Mouse (Mus musculus) T-cell, adult 66 days (primary cell): ENCODE data around the gene Gimap4. TPM values are rescaled to one million over a fixed set of nuclear protein-coding genes. Genes with fewer than 3 reads are reported as not detected.

ENCODE experiments used
- total RNA-seq, 2 experiments: library from RNA; stranded (reverse); gene quantifications; 3 replicates in 1 of 2; 4 replicates in 1 of 2; pipeline ENCODE4 v1.2.4; 2023

The Gimap4 gene
- total RNA-seq = 100 to 1,000 TPM; 291 to 421 TPM

DNA sequence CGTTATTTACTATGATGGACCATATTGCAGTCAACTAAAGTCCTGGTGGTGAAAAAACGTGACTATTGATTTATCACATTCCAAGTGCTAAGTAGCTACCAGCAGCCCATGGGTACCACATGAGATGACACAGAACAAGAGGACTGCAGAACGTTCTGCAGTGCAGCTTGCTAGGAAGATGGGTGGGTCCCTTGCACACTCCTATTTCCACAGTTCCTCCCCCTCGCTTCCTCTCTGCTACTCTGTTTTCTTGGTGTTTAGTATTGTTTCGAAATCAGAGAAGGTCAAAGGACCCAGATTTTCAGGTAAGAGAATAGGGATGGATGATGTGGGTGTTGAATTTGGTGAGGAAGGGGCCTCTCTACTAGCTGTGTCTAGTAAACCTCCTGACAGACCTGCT is at the start of gene Gimap4:
Gene Gimap4 (plus strand): TSS at position 231 of the 400 bp plus-strand sequence.

DNA sequence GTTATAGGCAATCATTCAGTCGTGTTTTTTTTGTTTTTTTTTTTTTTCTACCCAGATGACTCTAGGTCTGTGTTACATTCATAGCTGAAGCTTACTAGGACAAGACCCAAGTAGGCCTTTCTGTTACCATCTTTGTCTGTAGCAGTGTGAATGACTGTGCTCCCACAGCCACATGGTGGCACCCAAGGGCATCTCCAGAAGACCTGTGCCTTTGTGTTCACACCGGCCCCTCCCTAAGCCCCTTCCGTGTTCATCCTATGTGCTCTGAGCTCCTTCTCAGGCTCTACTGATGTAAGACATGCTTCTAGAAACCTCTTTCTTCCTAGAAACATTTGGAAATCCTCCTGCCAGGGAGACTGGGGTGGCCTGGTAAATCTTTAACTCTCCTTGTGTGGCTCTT is 37.4 kb upstream of the Gimap4 start, which contains the start of gene Gimap8:
Gene Gimap8 (plus strand): TSS at position 240 of the 400 bp plus-strand sequence.

DNA sequence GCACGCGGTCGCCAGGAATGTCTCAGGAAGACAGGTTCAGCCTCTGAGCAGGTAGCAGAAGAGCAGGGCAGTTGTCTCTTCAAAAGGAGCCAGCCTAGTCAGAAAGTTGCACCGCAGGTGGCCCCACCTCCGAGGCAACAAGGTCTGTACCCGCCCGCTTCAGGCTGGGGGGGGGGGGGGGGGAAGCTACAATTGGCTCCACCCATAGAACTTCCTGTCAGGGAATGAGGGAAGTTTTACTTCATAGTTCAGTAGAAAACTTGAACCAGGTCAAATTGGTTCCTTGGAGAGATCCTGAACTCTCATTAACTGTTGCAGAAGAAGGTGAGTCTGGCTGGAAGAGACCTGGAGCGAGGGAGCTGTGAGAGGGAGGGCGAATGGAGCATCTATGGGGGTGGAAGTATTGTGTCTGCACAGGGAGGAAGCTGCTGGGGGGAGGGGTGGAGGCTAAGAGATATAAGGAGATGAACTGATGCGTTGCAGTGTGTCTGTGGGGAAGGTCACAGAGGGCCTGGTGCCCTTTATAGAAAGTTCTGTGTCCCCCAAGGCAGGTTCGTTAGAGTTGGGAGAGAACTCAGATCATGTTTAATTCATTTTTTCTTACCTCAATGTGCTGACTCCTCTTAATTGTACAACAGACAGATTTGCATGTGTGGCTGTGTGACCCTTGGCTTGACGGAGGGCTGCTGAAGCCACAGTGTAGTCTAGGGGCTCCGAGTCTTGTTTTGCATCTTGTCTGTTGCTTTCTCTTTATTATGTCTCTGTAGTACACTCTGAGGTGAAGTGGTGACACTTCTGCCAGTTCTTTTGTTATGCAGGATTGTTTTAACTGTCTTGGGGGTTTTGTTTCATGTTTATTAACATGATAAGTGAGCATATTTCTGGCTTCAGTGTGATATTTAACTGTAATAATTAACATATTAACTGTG is 8.2 kb upstream of the Gimap4 start, which contains the start of gene Gimap9:
Gene Gimap9 (plus strand): TSS at position 199 of the 929 bp plus-strand sequence.

DNA sequence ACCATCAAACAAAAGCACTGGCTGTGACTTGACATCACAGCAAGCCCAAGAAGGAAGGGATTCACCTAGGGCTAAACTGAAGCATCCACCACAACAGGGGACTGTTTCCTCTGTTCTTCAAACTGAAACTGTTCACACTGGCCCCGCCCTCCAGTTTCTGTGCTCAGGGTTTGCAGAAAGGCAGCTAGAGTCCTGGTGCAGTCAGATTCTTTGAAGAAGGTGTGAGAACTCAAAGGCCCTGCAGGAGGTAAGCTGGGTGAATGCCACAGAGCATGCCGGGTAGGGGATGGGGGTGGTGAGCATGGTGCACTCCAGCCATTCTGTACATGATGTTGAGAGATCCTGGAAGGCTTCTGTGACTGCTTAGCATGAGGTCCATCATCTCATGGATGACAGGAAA is 34.1 kb downstream of the Gimap4 start, which contains the start of the genes Gm28053 and Gimap7:
Gene Gm28053 (plus strand): TSS at position 153 of the 400 bp plus-strand sequence.
Gene Gimap7 (plus strand): TSS at position 167 of the 400 bp plus-strand sequence.

DNA sequence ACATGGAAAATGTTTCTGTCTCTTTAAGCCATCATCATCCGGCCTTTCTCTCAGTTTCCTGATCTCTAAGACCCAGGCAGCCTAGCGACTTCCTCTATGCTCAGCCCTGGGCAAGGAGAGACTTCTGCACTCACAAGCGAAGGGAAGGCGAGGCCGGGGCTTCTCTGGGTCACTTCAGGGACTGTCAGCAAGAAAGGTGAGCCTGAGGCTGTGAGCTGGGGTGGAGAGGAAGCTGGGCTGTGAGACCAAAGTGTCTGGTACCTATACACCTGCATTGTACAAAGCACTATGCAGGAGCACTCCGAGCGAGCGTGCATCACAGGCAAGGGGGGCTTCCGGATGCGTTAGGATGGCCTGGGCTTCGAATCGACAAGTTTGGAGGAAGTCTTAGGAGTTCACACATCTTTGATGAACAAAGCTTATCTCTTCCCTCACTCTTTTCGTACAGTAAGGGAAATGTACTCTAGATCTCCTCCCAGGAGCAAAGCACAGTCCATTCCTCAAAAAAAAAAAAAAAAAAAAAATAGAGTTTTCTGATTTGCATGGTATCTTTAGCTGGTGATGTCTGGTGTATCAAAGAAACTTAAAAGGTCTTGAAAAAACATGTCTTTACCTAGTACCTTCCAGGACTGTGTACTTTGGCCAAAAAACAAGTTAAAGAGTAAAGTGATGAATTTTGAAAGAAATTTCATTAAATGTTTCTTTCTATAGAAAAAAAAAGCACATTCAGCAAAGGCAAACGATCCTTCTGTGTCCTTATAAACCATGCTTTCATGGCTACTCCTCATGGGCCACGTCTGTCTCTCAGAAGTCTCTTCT is 54.8 kb downstream of the Gimap4 start, which contains the start of gene Gimap1:
Gene Gimap1 (plus strand): TSS at position 94 of the 819 bp plus-strand sequence.

Other genes with a start within 250 kb of the Gimap4 start
- 10 to 100 TPM in 1 of 2 experiments, 1 to 10 TPM in 1; 5.2 to 10.3 TPM for gene Zfp467, start 238.7 kb upstream of the Gimap4 start, total RNA-seq
- under 1 TPM; 0.50 TPM for gene Sspo, start 236.3 kb upstream of the Gimap4 start, total RNA-seq
- 1 to 10 TPM in 1 of 2 experiments, under 1 TPM in 1; 0.92 to 1.3 TPM for gene Atp6v0e2, start 146.9 kb upstream of the Gimap4 start, total RNA-seq
- gene Lrrc61, start 129.8 kb upstream of the Gimap4 start, total RNA-seq = 10 to 100 TPM; 47.2 to 48.8 TPM
- not detected for gene Rarres2, start 111.8 kb upstream of the Gimap4 start, total RNA-seq
- gene Gm45021, start 94.9 kb upstream of the Gimap4 start, total RNA-seq = not detected
- 1 to 10 TPM; 2.0 to 2.4 TPM for gene Repin1, start 90.7 kb upstream of the Gimap4 start, total RNA-seq
- 1 to 10 TPM in 1 of 2 experiments, not detected in 1; 2.6 TPM for gene Gm44965, start 90.6 kb upstream of the Gimap4 start, total RNA-seq
- 1 to 10 TPM; 4.7 to 5.6 TPM for gene Zfp775, start 82.5 kb upstream of the Gimap4 start, total RNA-seq
- gene AI854703, start 57.8 kb upstream of the Gimap4 start, total RNA-seq = 1 to 10 TPM in 1 of 2 experiments, under 1 TPM in 1; 0.92 to 1.3 TPM
- gene Gimap8, start 37.3 kb upstream of the Gimap4 start, total RNA-seq = 100 to 1,000 TPM; 131 to 163 TPM
- 100 to 1,000 TPM; 123 to 132 TPM for gene Gimap9, start 8.4 kb upstream of the Gimap4 start, total RNA-seq
- gene Gimap6, start 23.7 kb downstream of the Gimap4 start, total RNA-seq = 1,000 to 10,000 TPM; 1,277 to 1,347 TPM
- 10 to 100 TPM; 10.8 to 18.8 TPM for gene Gm28053, start 34.1 kb downstream of the Gimap4 start, total RNA-seq
- 10 to 100 TPM; 40.2 to 63.2 TPM for gene Gimap7, start 34.1 kb downstream of the Gimap4 start, total RNA-seq
- gene Gimap1, start 54.5 kb downstream of the Gimap4 start, total RNA-seq = 100 to 1,000 TPM; 142 to 153 TPM
- 100 to 1,000 TPM; 137 to 160 TPM for gene Gimap5, start 61.6 kb downstream of the Gimap4 start, total RNA-seq
- gene Gimap3, start 86.3 kb downstream of the Gimap4 start, total RNA-seq = 100 to 1,000 TPM; 434 to 577 TPM
- gene Tmem176a, start 156.4 kb downstream of the Gimap4 start, total RNA-seq = 1 to 10 TPM; 3.5 to 8.8 TPM
- gene Tmem176b, start 156.9 kb downstream of the Gimap4 start, total RNA-seq = 10 to 100 TPM in 1 of 2 experiments, 1 to 10 TPM in 1; 8.7 to 10.5 TPM
- not detected for gene Aoc1, start 188.3 kb downstream of the Gimap4 start, total RNA-seq
- not detected for gene 1600015I10Rik, start 245.3 kb downstream of the Gimap4 start, total RNA-seq